Mouse (Mus musculus): Measurements from ENCODE around the gene Pfn5. TPM values are rescaled to one million over a fixed set of nuclear protein-coding genes. Genes with fewer than 3 reads are reported as not detected.

Pfn5 gene
- not detected in 4 replicates for total RNA-seq (2023)

GRCm38 (mm10) chrX:95557887-95558286, at the start of gene Pfn5, which contains the start of gene Asb12:
Gene Pfn5 (plus strand): TSS chrX:95558104.
Gene Asb12 (minus strand): TSS chrX:95557987.

Other genes starting within 250 kb of the Pfn5 start
- gene Amer1, start 113.2 kb upstream of the Pfn5 start, total RNA-seq (2023): 4.6 to 5.5 TPM (median 4.9 TPM) in 4 replicates
- not detected in 4 replicates for gene Asb12, start 117 bp upstream of the Pfn5 start, total RNA-seq (2023)
- gene Zc4h2, start 100.4 kb downstream of the Pfn5 start, total RNA-seq (2023): 2.1 to 2.9 TPM (median 2.5 TPM) in 4 replicates
- 0.12 to 0.17 TPM in 2 of 4 replicates, not detected in the others for gene Zc3h12b, start 153.6 kb downstream of the Pfn5 start, total RNA-seq (2023)